Mouse (Mus musculus): ENCODE data around the gene Serpinf1.
"Not testable (repeated sequence)": the region's sequence is repeated elsewhere in the genome, so short reads cannot be mapped to it uniquely, and the experiment has no call there.

Serpinf1 gene

DNA sequence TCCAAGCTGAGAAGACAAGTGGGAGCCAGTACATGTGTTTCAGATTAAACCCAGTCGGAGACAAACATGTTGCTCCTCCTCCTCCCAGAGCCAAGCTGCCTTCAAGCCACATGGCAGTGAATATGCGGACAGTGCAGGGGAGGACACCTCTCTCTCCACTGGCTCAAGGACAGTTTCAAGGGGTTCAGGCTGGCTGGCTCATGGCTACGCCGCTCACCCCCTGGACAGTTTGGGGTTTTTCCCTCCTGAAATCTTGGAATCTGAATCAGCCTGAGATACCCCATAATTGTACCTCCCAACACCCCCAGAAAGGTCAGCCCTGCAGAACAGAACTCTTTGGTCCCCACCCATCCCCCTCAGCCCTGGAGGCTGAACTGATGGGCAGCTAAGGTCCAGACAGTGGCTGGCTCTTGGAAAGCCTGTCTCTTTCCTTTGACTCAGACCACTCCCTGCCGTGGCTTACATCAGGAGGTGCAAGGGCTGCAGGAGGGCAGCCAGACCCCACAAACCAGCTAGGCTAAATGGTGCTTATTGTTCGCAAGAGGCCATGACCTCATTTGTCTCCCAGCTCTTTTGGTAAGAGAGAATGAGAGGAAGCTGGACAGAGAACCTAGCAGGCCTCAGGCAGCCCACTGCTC lies 1.0 kb downstream of the Serpinf1 start:
- DNase-seq = no peak

DNA sequence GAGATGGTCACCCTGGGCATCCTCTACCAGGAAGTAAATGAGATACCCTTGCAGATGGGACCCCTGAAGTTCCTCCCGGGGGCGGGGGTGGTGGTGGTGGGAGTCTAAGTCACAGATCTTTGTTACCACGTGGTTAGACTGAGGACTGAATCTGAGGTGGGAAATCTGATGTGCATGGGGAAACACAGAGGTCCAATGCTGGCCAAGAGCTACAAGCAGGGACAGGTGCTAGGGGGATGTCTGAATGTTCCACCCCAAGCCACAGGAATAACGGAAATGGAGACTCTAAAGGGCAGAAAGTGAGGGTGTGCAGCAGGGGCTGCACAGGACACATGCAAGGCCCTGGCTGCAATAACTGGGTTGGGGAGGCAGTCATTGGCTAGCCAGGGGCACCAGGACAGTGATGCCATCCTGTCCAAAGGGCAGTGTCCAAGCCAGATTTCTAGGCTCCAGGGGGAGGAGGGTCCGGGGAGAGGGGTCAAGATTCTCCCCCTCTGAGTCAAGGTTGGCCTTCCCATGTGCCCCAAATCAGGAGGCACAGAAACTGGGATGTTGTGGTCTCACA lies 1.6 kb downstream of the Serpinf1 start:
- no peak for DNase-seq

DNA sequence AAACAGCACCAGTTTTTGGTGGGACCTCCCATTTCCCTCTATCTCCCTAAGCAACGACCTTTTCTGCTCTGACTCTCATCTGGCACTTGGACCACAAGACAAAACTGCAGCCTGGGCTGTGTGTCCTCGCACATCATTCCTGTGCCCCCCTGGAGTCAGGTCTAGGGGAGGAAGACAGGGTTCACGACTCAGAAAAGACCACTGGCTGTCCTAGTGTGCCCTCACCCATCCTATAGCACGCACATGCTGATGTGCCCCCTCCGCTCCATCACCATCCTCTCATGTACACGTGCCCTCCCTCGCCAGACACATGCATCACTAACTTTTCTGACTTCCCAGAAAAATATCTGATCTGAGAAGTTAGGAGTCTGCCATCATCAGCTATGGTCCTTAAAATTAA lies 2.5 kb downstream of the Serpinf1 start:
- DNase-seq = no peak

DNA sequence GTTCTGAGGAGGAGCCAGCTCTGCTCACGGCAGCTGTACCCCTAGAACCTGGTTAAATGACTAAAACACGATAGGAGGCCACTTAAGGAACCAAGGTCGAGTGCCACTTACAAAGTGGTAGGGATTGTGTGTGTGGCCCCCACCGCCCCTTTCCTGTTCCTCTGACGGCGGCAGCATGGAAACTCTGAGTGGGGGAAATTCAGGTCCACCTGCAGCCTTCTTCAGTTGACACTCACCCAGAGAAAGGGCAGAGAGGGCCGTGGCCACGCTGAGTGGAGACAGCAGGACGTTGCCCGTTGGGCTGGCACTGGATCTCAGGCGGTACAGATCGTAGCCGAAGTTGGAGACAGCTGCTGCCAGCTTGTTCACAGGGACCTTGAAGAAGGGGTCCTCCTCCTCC lies 6.5 kb downstream of the Serpinf1 start:
- DNase-seq = no peak

DNA sequence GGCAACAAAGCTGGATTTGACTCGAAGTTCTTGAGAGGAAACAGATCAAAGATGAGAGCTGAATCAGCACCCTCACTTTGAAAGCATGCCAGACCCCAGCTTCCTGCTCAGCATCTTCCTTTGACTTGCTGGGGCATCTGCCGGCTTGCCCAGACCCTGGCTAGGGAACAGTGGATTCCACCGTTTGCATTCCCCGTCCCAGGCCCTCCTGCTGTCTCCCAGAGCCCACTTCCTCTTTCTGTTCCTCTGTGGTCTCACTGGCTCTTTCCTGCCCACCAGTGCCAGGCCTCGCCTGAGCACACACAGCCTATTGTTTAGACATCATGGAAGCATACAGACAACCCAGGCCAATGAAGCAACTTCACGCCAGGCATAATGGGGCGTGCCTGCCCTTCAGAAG lies 7.4 kb downstream of the Serpinf1 start:
- DNase-seq = no peak

DNA sequence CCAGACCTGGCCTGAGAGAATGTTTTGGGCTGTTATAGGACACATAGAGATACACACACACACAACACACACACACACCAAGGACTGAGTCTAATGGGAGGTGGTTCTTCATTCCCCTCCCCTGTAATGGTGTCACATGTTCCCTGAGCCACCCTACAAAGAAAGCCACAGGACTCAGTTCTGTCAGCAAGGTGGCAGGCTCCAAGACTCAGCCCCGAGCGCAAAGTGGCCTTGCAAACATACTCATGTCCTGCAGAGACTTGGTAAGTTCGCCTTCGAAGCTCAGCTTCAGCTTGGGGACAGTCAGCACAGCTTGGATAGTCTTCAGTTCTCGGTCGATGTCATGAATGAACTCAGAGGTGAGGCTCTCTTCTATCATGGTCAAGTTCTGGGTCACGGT lies 11.9 kb downstream of the Serpinf1 start:
- DNase-seq = no peak

DNA sequence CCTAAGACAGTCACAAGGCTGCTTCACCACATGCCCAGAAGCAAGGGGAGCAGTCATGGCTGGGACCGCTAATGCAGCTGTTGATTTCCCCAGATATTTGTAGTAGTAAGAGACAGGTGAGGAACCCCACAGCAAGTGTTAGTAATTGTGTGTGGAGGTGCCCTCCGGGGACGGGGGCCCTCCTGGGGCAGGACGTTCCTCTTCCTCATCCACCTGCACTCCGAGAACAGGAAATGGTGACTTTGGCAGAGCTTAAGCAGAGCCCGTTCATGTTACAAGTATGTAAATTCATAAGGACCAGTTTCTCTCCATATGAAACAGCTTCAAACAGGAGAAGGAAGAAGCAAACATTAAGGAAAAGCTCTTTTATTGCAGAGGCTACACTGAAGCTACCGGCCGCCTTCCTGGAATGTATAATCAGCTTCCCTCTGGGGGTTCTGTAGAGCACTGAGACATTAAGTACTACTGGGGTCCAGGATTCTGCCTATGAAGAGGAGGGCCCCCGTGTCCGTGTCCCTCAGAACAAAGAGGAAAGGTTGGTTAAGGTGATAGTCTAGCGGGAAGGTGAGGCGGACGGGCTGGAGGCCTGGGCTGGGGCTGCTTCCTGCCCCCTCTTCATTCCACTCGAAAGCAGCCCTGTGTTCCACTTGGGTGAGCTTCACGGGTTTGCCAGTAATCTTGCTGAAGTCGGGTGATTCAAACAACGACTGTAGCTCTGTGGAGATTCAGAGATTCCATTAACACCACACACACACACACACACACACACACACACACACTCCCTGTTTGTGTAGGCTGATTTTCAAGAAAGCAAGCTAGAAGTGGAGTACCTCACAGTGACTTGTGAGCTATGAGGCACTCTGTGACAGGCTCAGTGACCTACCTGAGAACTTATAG lies 12.6 kb downstream of the Serpinf1 start:
- DNase-seq = peak; percentile 51 to 61

DNA sequence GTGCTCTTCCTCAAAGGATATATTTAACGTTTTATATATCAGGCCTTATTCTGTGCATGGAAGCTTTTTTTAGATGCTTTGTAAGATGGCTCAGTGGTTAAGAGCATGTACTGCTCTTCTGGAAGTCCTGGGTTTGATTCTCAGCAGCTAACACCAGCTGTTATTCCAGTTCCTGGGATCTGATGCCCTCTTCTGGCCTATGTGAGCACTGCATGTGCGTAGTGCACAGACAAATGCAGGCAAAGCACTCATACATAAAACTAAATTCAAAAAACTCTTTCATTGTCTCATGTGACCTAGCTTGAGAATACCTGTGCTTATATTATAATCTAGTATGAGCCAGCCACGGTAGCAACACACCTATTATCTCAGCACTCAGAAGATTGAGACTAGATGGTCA lies 15.6 kb downstream of the Serpinf1 start:
- peak in 1 of 2 experiments; percentile 81 for DNase-seq

DNA sequence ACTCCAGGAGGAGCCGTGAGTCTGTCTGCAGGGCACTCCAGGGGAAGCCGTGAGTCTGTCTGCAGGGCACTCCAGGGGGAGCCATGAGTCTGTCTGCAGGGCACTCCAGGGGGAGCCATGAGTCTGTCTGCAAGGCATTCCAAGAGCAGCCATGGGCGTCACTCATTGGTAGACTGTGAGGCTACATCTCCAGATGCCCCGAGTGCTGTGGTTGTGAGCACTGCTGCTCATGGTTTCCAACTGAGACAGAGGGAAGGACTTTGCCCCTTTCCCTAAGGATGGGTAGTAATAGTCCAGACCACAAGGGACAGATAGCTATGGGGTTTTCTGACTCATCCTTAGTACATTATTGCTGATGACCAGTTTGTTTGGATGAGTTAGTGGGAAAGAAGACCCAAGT lies 16.4 kb downstream of the Serpinf1 start:
- DNase-seq = no peak

DNA sequence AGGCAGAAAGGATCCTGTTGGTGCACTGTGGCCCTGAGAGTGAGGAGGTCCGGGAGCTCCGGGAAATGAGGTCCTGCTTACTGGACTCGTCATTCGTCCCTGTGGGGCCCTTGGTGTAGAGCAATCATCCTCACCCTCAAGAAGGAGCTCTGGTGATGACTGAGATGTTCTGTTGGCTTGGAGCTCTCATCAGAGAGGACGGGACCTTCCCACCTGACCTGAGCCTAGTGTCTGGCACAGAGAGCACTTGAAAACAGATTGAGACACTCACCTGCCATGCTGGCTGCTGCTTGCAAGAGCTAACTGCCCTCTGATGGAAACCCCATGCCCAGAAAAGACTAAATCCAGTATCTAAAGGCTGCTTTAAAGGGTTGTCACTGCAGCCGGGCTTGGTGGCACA lies 17.7 kb downstream of the Serpinf1 start:
- no peak for DNase-seq

DNA sequence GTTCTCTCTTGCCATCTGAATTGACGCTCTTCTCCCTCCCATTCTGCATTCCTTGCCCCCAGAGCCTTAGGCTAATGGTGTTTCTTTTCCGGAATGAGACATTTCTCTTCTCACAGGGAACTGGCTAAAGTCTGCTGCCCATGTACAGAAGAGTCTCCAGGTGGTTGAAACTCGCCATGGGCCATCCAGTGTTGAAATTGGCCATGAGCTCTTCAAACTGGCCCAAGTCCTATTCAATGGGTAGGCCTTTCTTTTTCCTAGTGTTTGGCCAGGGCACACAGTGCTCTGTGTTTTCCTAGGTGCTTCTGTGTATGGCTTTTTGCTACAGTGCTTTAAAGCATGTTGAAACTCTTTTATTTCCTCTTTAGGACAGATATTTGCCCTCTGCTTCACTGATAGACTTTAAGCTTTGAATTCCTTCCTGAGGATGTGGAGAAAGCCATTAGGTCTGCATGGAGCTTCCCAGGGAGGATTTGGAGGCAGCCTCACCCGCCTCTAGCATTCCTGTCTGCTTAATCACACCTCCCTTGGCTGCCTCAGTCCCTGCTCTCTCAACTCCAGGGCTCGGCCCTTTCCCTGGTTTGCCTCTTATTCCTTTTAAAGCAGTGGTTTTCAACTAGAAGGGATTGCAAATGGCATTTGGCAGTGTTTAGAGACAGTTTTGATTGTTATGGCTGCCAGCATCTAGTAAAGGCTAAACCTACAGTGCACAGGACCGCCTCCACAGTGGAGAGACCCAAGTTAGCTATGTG lies 19.0 kb downstream of the Serpinf1 start:
- no peak for DNase-seq

DNA sequence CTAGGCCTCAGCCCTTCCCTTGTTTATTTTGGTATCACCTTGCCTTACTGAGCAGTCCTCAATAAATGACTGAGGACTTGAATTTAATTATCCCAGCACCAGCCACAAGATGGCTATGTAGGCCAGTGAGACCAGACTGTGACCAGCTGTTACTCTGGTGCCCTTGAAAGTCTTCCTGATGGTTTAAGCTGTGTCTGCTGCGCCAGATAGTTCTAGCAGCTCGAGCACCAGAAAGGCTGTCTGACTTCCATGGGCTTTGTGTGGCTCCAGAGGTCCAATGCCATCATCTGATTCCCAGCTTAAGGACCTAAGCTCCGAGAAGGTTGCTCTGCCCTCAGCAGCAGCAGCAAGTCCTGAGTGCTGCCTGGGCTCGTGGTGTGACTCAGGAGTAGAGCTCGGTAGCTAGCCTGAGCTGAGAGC lies 20.2 kb downstream of the Serpinf1 start:
- DNase-seq = peak; percentile 68 to 74

DNA sequence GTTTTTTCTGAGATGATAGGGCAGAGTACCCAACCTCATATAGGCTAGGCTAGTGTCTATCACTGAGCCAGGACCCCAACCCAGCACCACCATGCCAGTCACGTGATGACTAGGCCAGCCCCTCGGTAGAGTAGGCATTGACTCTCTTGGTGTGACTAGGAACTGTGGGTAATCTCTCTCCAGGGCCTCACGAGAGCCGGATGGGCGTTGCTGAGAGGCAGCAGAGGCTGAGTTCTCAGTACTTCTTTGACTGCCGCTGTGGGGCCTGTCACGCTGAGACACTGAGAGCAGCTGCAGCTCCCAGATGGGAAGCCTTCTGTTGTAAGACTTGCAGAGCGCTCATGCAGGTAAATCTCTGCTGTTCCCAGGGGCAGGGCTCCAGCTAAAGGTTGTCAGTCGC lies 22.4 kb downstream of the Serpinf1 start:
- DNase-seq = no peak

DNA sequence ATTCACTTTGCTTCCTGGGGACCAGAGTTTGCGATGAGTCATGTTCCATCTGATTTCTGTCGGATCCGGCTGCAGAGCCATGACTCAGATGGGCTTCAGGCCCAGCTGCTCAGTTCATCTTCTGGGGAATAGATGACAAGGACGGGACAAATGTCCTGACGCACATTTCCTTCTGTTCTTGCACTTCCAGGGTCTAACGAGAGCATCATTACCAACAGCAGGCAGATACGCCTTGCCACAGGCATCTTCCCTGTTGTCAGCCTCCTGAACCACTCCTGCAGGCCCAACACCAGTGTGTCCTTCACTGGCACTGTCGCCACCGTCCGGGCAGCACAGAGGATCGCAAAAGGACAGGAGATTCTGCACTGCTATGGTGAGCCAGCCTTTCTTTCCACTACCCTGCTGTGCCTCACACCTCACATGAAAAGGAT lies 23.1 kb downstream of the Serpinf1 start:
- DNase-seq = no peak

DNA sequence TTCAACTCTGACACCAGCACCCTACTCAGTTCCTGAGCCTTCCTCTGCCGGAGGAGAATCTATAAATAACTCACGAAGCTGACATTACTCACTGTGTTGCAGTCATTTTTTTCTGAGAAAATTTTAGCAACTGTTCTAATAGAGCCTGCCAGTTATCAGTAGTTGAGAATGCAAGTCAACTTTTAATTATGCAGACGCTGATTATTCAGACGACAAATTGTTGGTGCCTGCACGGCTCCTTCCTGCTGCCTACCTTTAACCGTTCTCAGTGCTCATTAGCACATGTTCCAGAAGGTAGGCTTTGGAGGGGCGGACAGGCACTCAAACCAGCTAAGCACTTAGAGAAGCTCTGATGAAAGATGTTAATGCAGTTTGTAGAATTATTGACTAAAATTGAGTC lies 25.0 kb downstream of the Serpinf1 start:
- DNase-seq = no peak

DNA sequence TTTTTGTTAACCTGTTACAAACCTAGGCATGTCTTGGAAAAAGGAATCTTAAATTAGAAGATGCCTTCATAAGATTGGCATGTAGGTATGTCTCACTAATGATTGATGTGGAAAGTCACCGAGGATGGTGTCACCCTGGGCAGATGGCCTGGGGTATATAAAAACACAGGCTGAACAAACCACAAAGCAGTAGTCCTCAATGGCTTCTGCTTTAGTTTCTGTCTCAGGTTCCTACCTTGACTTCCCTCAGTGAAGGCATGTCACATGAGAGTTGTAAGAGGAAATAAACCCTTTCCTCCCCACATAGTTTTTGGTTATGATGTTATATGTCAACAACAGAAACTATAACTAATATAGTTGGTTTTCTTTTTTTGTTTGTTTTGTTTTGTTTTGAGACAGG lies 26.9 kb downstream of the Serpinf1 start:
- DNase-seq = no peak

DNA sequence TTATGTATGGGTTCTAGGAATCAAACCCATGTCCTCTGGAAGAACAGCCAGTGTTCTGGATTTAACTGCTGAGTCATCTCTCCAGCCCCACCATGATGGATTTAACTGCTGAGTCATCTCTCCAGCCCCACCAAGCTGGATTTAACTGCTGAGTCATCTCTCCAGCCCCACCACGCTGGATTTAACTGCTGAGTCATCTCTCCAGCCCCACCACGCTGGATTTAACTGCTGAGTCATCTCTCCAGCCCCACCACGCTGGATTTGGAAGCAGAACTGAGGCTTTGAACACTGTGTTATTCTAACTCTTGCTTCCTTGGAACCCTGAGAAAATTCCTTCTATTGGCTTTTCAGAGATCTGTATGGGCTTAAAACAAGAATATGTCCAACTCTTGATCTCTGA lies 39.0 kb downstream of the Serpinf1 start:
- DNase-seq = not testable (repeated sequence)

DNA sequence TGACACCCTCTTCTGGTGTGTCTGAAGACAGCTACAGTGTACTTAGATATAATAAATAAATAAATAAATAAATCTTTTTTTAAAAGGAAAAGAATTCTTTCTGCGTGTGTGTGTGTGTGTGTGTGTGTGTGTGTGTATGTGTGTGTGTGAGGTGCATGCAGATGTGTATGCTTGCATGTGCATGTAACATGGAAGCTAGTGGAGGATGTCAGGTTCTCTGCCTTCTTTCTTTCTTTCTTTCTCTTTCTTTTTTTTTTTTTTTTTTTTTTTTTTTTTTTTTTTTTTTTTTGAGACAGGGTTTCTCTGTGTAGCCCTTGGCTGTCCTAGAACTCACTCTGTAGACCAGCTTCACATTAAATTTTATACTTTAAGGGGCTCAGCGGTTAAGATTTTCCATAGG lies 43.7 kb downstream of the Serpinf1 start:
- DNase-seq = not testable (repeated sequence)

DNA sequence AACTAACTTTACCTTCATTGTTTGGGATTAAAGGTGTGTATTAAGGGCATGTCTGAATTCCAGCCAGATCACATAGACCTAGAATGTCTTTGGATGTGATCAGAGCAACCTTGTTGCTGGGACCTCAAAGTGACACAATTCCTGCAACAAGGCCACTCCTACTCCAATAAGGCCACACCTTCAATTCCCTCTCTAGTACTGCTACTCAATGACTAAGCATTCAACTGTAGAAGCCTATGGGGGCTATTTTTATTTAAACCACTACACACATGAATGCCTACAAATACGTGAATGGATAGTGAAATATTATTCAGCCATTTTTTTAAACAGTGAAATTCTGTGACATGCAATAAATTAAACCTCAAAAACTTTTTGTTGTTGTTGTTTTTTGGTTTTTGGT lies 45.4 kb downstream of the Serpinf1 start:
- no peak for DNase-seq
